Mouse (Mus musculus): ENCODE measurements around the gene Gm13889. TPM values are rescaled to one million over a fixed set of nuclear protein-coding genes. Genes with fewer than 3 reads are reported as not detected.
A peak's percentile ranks its signal among the peaks of the same experiment; 100 is the strongest.

Gene Gm13889
- total and polyA plus RNA-seq, 2 experiments from 2014 or later: 29.3 to 47.5 TPM

DNA sequence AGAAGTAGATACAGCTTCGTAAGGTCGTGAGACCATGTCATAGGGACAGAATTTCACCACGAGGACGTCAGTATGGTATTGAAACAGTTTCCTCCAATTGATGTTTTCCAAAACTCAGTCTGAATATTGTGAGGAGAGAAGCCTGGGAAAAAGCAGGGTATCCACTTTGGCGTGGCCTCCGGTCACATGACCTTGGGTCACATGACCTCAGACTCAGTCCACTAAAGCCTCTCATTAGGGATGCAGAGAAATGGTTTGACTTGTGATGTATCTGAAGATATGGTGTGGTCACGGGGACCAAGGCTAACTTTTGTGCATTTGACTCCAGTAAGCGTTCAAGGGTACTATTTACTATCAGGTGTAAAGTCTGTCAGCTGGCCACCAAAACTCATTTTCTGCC is 2.3 kb upstream of the Gm13889 start:
- no peak for TF ChIP-seq CTCF (IDR thresholded peaks at IDR 0.05; ENCODE audit: low read depth)
- ATAC-seq (no peak), DNase-seq (no peak)
- 0 out of 2 replicates have a peak, but pooled peaks cover 8% of the 10 kb centered on the region for H3K4me1 ChIP-seq (ENCODE audit: insufficient read depth)
- no peak overlapping the region for H3K27ac ChIP-seq (ENCODE audit: low read depth, low read length)
- no peak overlapping the region for H3K9ac ChIP-seq
- whole genome bisulfite sequencing: 85% methylated on average over 8 of the region's 8 CpGs
- H3K9me3 ChIP-seq (ENCODE audit: low read length): no peaks in the 10 kb centered on the region
- H3K36me3 ChIP-seq (ENCODE audit: insufficient read depth): no peaks in the 10 kb centered on the region
- no peak overlapping the region for H3K4me3 ChIP-seq (ENCODE audit: low read depth, low read length)
- no peak overlapping the region for H3K4me2 ChIP-seq (ENCODE audit: low read depth)
- H3K27me3 ChIP-seq (ENCODE audit: insufficient read depth, low read length): no peaks in the 10 kb centered on the region

DNA sequence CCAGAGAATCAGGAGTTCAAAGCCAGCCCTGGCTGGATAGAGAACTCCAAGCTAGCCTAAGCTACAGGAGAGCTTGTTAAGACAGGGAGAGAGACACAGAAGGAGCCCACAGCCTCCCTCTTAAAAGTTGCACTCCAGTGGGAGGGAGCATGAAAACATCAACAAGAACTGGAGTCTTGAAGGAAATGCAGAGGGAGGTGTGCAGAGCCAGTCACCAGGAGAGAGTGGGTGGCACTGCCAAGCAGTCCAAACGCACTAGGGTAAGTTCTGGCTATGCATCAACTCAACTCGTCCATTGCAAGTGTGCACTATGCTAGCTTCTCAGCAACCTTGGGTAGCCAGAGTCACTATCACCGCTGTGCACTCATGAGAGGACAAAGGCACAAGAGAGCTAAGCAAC is 1.2 kb upstream of the Gm13889 start:
- no peak for DNase-seq

DNA sequence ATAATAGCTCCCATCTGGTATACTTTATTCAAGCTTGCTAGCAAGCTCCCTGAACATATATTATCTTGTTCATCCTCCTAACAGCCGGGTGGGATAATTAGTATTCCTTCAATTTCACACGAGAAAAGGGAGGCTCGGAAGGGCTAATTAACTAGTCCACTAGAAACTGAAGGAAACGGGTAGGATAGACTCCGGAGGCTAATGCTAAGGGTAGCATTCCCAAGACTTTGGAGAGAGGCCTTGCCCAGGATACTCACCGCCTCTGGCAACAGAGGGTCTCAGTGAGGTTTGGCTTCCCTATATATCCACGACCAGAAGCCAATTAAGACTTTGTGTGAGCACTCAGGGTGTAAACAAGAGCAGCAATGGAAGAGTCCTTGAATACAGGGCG is 779 bp upstream of the Gm13889 start:
- no peak for ATAC-seq
- WGBS: 16% methylated on average over 8 of the region's 8 CpGs
- Histone ChIP-seq H3K36me3 (ENCODE audit: insufficient read depth) (no peaks in the 10 kb centered on the region), H3K4me2 (ENCODE audit: low read depth) (peak overlapping the region; percentile 88), H3K4me3 (ENCODE audit: low read depth, low read length) (0 out of 2 replicates have a peak overlapping the region, but pooled peaks have one; percentile 77), H3K9ac (0 out of 2 replicates have a peak overlapping the region, but pooled peaks have one; percentile 85), H3K9me3 (ENCODE audit: low read length) (no peaks in the 10 kb centered on the region), H3K27ac (ENCODE audit: low read depth, low read length) (peak overlapping the region; percentile 95), H3K27me3 (ENCODE audit: insufficient read depth, low read length) (no peaks in the 10 kb centered on the region), H3K4me1 (ENCODE audit: insufficient read depth) (0 out of 2 replicates have a peak, but pooled peaks cover 4% of the 10 kb centered on the region)
- TF ChIP-seq CTCF (IDR thresholded peaks at IDR 0.05; ENCODE audit: low read depth): no peak
- no peak for DNase-seq

More for the DNA sequence above, 1.2 kb upstream of the Gm13889 start:
- WGBS: 59% methylated on average over 3 of the region's 3 CpGs
- H3K4me1 ChIP-seq (ENCODE audit: insufficient read depth): 0 out of 2 replicates have a peak, but pooled peaks cover 4% of the 10 kb centered on the region
- no peak overlapping the region for H3K4me3 ChIP-seq (ENCODE audit: low read depth, low read length)
- no peaks in the 10 kb centered on the region for H3K9me3 ChIP-seq (ENCODE audit: low read length)
- H3K4me2 ChIP-seq (ENCODE audit: low read depth): peak overlapping the region; percentile 88
- no peaks in the 10 kb centered on the region for H3K27me3 ChIP-seq (ENCODE audit: insufficient read depth, low read length)
- no peaks in the 10 kb centered on the region for H3K36me3 ChIP-seq (ENCODE audit: insufficient read depth)
- H3K27ac ChIP-seq (ENCODE audit: low read depth, low read length): peak overlapping the region; percentile 95
- no peak for TF ChIP-seq CTCF (IDR thresholded peaks at IDR 0.05; ENCODE audit: low read depth)
- ATAC-seq: no peak
- H3K9ac ChIP-seq: 0 out of 2 replicates have a peak overlapping the region, but pooled peaks have one; percentile 85

DNA sequence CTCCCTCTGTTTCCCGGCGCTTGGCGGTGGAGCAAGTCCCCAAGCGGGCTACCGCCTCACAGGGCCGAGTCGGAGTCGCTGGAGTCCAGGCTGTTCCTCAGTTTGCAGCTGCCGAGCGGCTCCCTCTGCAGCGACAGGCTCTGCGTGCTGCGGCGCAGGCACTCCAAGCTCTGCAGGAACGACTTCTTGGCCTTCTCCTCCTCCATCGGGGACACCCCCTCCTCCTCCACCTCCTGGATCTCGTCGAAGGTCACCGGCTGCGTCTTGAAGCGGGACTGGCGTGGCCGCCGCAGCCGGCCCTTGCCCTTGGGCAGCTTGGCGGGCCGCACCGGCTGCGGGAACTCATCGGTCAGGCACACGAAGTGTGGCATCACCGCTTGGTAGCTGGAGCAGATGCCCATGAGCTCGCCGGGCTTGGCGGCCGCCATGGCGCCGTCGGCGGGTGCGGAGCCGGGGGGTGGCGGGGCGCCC is 635 bp downstream of the Gm13889 start:
- ATAC-seq: peak; percentile 42

DNA sequence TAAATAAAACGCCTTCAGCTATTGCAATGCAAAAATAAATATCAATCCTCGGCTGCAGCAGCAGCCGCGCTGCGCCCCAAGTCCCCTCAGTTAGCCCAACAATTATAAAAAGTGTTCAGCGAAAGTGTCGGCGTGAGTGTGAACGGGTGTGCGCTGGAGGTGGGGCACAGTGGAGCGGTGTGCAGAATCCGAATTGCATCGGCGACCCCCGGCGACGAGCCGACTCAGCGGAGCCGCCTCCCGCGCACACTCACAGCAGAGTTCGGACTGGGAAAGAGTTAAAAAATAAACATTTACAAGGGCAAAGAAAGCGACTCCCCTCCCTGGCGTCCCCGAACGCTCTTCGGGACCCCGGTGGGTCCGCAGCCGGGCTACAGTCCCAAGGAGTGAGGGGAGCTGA is 1.1 kb downstream of the Gm13889 start:
- Histone ChIP-seq H3K4me3 (ENCODE audit: low read depth, low read length) (peak overlapping the region; percentile 77), H3K4me1 (ENCODE audit: insufficient read depth) (0 out of 2 replicates have a peak, but pooled peaks cover 4% of the 10 kb centered on the region), H3K36me3 (ENCODE audit: insufficient read depth) (no peaks in the 10 kb centered on the region), H3K9me3 (ENCODE audit: low read length) (no peaks in the 10 kb centered on the region), H3K9ac (peak overlapping the region; percentile 85), H3K27me3 (ENCODE audit: insufficient read depth, low read length) (no peaks in the 10 kb centered on the region), H3K27ac (ENCODE audit: low read depth, low read length) (peak overlapping the region; percentile 95), H3K4me2 (ENCODE audit: low read depth) (peak overlapping the region; percentile 88)
- no peak for TF ChIP-seq CTCF (IDR thresholded peaks at IDR 0.05; ENCODE audit: low read depth)
- ATAC-seq (peak; percentile 14; the same call in 1 of the 2 replicates), DNase-seq (peak; percentile 38)
- whole genome bisulfite sequencing: under 1% methylated on average over 31 of the region's 31 CpGs

More for the DNA sequence above, 635 bp downstream of the Gm13889 start:
- Histone ChIP-seq H3K27ac (ENCODE audit: low read depth, low read length) (peak overlapping the region; percentile 95), H3K9ac (peak overlapping the region; percentile 85), H3K4me2 (ENCODE audit: low read depth) (peak overlapping the region; percentile 88), H3K27me3 (ENCODE audit: insufficient read depth, low read length) (no peaks in the 10 kb centered on the region), H3K36me3 (ENCODE audit: insufficient read depth) (no peaks in the 10 kb centered on the region), H3K4me1 (ENCODE audit: insufficient read depth) (0 out of 2 replicates have a peak, but pooled peaks cover 4% of the 10 kb centered on the region), H3K9me3 (ENCODE audit: low read length) (no peaks in the 10 kb centered on the region), H3K4me3 (ENCODE audit: low read depth, low read length) (peak overlapping the region; percentile 77)
- peak; percentile 75 for DNase-seq
- TF ChIP-seq CTCF (IDR thresholded peaks at IDR 0.05; ENCODE audit: low read depth): no peak
- under 1% methylated on average over 43 of the region's 44 CpGs for WGBS

DNA sequence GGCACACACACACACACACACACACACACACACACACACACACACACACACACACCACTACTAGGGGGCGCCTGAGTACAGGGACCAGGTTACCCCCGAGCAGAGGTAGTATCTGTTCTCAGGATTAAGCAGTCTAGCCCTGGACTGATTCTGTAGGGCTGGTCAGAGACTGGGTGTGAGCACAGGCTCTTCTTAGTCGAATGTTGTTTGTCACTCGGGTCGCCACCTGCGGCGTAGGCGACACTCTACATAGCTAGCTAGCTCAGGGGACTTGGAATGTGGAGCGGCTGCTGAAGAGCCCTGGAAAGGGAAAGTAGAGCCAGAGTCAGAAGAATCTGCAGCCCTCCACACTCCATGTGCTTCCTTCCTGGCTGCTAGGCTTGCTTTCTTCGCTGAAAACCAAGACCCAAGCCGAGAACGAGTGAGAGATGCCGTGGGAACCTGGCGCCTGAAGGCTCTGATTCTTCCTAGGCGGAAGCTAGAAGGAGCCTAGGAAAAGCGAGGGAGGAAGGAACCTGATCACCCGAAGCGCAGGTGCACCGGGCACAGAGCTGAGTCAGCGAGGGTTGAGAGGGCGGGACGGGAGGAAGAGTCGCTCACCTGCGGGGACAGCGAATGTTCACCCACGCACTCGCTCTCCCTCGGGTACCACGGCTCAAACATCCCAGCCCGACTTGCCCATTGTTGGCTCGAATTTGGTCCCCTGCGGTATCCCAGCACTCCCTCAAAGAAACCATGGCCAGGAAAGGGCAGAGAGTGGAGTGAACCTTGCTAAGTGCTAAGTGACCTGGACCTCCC is 2.0 kb downstream of the Gm13889 start:
- peak overlapping the region; percentile 88 for H3K4me2 ChIP-seq (ENCODE audit: low read depth)
- WGBS: 0% methylated on average over 32 of the region's 32 CpGs
- no peaks in the 10 kb centered on the region for H3K9me3 ChIP-seq (ENCODE audit: low read length)
- H3K27ac ChIP-seq (ENCODE audit: low read depth, low read length): peak overlapping the region; percentile 95
- no peaks in the 10 kb centered on the region for H3K27me3 ChIP-seq (ENCODE audit: insufficient read depth, low read length)
- no peak for ATAC-seq
- peak; percentile 59 for DNase-seq
- H3K36me3 ChIP-seq (ENCODE audit: insufficient read depth): no peaks in the 10 kb centered on the region
- H3K9ac ChIP-seq: peak overlapping the region; percentile 85
- TF ChIP-seq CTCF (IDR thresholded peaks at IDR 0.05; ENCODE audit: low read depth): peak; percentile 42
- H3K4me1 ChIP-seq (ENCODE audit: insufficient read depth): 0 out of 2 replicates have a peak, but pooled peaks cover 4% of the 10 kb centered on the region
- peak overlapping the region; percentile 77 for H3K4me3 ChIP-seq (ENCODE audit: low read depth, low read length)

GRCm38 (mm10) chr2:93953726-93954125 is 3.3 kb downstream of the Gm13889 start:
- peak overlapping the region; percentile 95; the same call in 1 of the 2 replicates for H3K27ac ChIP-seq (ENCODE audit: low read depth, low read length)
- H3K36me3 ChIP-seq (ENCODE audit: insufficient read depth): no peaks in the 10 kb centered on the region
- peak overlapping the region; percentile 88 for H3K4me2 ChIP-seq (ENCODE audit: low read depth)
- 60% methylated on average over 9 of the region's 9 CpGs for WGBS
- peak; percentile 25 for DNase-seq
- 0 out of 2 replicates have a peak, but pooled peaks cover 4% of the 10 kb centered on the region for H3K4me1 ChIP-seq (ENCODE audit: insufficient read depth)
- H3K4me3 ChIP-seq (ENCODE audit: low read depth, low read length): peak overlapping the region; percentile 77
- TF ChIP-seq CTCF (IDR thresholded peaks at IDR 0.05; ENCODE audit: low read depth): no peak
- no peak for ATAC-seq
- H3K9ac ChIP-seq: peak overlapping the region; percentile 22; the same call in 1 of the 2 replicates
- no peaks in the 10 kb centered on the region for H3K27me3 ChIP-seq (ENCODE audit: insufficient read depth, low read length)
- H3K9me3 ChIP-seq (ENCODE audit: low read length): no peaks in the 10 kb centered on the region
